Mouse (Mus musculus): ENCODE measurements at regions not wholly inside any gene's neighbourhood (a gene's known extent, or its start where the extent isn't known, plus 50 kb on each side); places are given as distances from the start of the nearest gene placed in this dataset.
"Not testable (repeated sequence)": the region's sequence is repeated elsewhere in the genome, so short reads cannot be mapped to it uniquely, and the experiment has no call there.

GRCm38 (mm10) chr8:37048912-37049692, 55.7 kb downstream of the AI429214 start:
- Histone ChIP-seq H3K4me1 (no peaks in the 10 kb centered on the region), H3K9ac (replicated peaks) (no peak overlapping the region), H3K4me2 (replicated peaks) (no peak overlapping the region), H3K9me3 (no peaks in the 10 kb centered on the region), H3K36me3 (no peaks in the 10 kb centered on the region), H3K4me3 (no peak overlapping the region), H3K27me3 (no peaks in the 10 kb centered on the region), H3K27ac (replicated peaks) (no peak overlapping the region)
- ATAC-seq (ENCODE audit: low FRiP score, low read depth) = no peak
- 88% methylated on average over 5 of the region's 5 CpGs for WGBS

DNA sequence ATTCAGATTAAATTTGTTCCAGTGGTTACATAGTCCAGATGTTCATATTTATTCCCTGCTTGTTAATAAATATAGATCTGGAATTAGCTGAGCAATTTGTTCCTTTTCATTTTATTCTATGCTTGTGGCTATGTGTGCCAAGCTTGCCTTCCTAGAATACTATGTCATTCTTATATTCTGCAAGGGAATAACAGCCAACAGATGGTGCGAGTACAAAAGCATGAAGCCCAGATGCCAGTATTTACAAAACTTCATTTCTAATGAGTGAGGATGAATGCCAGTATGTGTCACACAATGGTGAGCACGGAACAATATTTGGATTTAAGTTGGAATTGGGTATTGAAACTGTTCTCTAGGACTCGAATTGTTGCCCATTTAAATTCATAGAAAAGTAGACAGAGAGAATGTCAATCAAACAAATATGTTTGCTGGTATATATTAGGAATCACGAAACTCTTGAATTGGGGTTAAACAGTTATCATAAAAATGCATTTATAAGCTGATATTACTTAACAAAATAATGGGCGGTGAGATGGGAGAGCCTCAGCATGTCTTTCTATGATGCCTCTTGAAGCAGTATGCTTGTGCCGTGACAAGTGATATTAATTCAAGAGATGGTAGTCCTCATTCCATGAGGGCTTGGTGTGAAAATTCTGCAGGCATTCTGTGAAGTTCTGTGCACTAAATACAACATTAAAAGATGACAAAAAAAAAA, 56.7 kb downstream of the AI429214 start:
- no peaks in the 10 kb centered on the region for H3K4me1 ChIP-seq
- H3K4me2 ChIP-seq (replicated peaks) = no peak overlapping the region
- no peak overlapping the region for H3K9ac ChIP-seq (replicated peaks)
- no peaks in the 10 kb centered on the region for H3K36me3 ChIP-seq
- no peak overlapping the region for H3K4me3 ChIP-seq
- WGBS = 79% methylated on average over 6 of the region's 6 CpGs
- no peak for ATAC-seq (ENCODE audit: low FRiP score, low read depth)
- no peaks in the 10 kb centered on the region for H3K27me3 ChIP-seq
- H3K9me3 ChIP-seq = no peaks in the 10 kb centered on the region
- no peak overlapping the region for H3K27ac ChIP-seq (replicated peaks)

GRCm38 (mm10) chr8:37050684-37051028, 57.3 kb downstream of the AI429214 start:
- Histone ChIP-seq H3K27ac (replicated peaks) (no peak overlapping the region), H3K4me2 (replicated peaks) (no peak overlapping the region), H3K27me3 (no peaks in the 10 kb centered on the region), H3K4me3 (no peak overlapping the region), H3K36me3 (no peaks in the 10 kb centered on the region), H3K4me1 (no peaks in the 10 kb centered on the region), H3K9ac (replicated peaks) (no peak overlapping the region), H3K9me3 (no peaks in the 10 kb centered on the region)
- ATAC-seq (ENCODE audit: low FRiP score, low read depth) = no peak
- 81% methylated on average over 1 of the region's 1 CpGs for WGBS

DNA sequence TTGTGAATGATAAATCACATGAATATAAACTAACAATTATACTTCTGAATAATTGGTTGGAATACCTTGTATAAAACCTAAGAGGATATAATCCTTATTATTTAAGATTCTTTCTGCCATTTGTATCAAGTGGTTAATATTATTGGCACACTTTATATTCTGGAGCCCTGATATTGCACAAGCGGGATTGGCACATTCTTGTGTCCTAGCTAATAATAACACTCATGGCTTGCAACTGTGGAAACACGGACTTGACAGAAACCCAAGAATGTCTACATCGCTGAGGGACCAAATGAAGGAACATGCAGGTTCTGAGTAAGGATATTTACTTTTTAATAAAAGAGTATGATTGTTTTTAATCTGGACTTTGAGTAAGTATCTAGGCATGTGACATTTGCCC, 63.0 kb downstream of the AI429214 start:
- WGBS = 81% methylated on average over 3 of the region's 3 CpGs
- H3K9me3 ChIP-seq = no peaks in the 10 kb centered on the region
- no peak overlapping the region for H3K27ac ChIP-seq (replicated peaks)
- no peaks in the 10 kb centered on the region for H3K27me3 ChIP-seq
- no peaks in the 10 kb centered on the region for H3K4me1 ChIP-seq
- no peak overlapping the region for H3K4me2 ChIP-seq (replicated peaks)
- no peak overlapping the region for H3K9ac ChIP-seq (replicated peaks)
- no peaks in the 10 kb centered on the region for H3K36me3 ChIP-seq
- H3K4me3 ChIP-seq = no peak overlapping the region
- ATAC-seq (ENCODE audit: low FRiP score, low read depth) = no peak

GRCm38 (mm10) chr8:37058390-37058789, 65.0 kb downstream of the AI429214 start:
- no peak overlapping the region for H3K4me3 ChIP-seq
- no peaks in the 10 kb centered on the region for H3K9me3 ChIP-seq
- no peak overlapping the region for H3K9ac ChIP-seq (replicated peaks)
- no peaks in the 10 kb centered on the region for H3K36me3 ChIP-seq
- H3K4me2 ChIP-seq (replicated peaks) = no peak overlapping the region
- no peaks in the 10 kb centered on the region for H3K27me3 ChIP-seq
- H3K27ac ChIP-seq (replicated peaks) = no peak overlapping the region
- no peaks in the 10 kb centered on the region for H3K4me1 ChIP-seq
- ATAC-seq (ENCODE audit: low FRiP score, low read depth) = no peak
- 81% methylated on average over 6 of the region's 6 CpGs for WGBS

GRCm38 (mm10) chr8:37062012-37062944, 68.9 kb downstream of the AI429214 start:
- WGBS = 30% methylated on average over 13 of the region's 13 CpGs
- Histone ChIP-seq H3K4me3 (no peak overlapping the region), H3K4me2 (replicated peaks) (no peak overlapping the region), H3K36me3 (no peaks in the 10 kb centered on the region), H3K9me3 (no peaks in the 10 kb centered on the region), H3K27ac (replicated peaks) (no peak overlapping the region), H3K9ac (replicated peaks) (no peak overlapping the region), H3K4me1 (no peaks in the 10 kb centered on the region), H3K27me3 (no peaks in the 10 kb centered on the region)
- peak; percentile 82 for ATAC-seq (ENCODE audit: low FRiP score, low read depth)

DNA sequence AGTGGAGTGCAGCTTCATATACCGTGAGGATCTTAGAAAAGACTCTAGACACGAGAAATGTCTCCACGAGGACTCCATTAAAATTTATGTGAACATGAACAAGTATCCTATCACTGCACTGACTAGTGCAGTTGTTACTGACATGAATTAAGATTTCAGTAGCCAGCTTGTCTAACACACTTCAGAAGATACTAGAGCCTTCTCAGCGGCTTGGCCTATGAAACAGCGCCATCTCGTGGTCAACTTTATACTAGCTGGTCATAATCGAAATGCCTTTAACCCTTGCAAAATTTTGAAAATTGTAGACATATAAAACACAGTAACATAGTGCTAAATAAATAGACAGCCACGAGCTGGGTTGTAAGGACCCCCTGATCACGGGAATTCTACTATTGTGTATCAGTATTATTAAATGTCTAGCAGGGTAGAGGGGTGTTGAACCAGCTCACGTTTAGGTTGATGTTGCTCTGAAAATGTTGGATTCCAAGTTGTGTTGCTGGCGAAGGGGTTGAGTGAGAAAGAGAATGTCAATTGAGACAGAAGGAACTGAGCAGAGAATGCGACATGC, 70.4 kb downstream of the AI429214 start:
- peak; percentile 76 for ATAC-seq (ENCODE audit: low FRiP score, low read depth)
- Histone ChIP-seq H3K9ac (replicated peaks) (no peak overlapping the region), H3K4me1 (no peaks in the 10 kb centered on the region), H3K36me3 (no peaks in the 10 kb centered on the region), H3K4me2 (replicated peaks) (no peak overlapping the region), H3K27ac (replicated peaks) (no peak overlapping the region), H3K27me3 (no peaks in the 10 kb centered on the region), H3K4me3 (no peak overlapping the region), H3K9me3 (no peaks in the 10 kb centered on the region)
- 23% methylated on average over 12 of the region's 12 CpGs for WGBS

GRCm38 (mm10) chr8:37072905-37073304, 79.5 kb downstream of the AI429214 start:
- no peaks in the 10 kb centered on the region for H3K27me3 ChIP-seq
- H3K9ac ChIP-seq (replicated peaks) = no peak overlapping the region
- no peak overlapping the region for H3K27ac ChIP-seq (replicated peaks)
- no peaks in the 10 kb centered on the region for H3K9me3 ChIP-seq
- H3K4me2 ChIP-seq (replicated peaks) = no peak overlapping the region
- H3K4me3 ChIP-seq = no peak overlapping the region
- no peaks in the 10 kb centered on the region for H3K36me3 ChIP-seq
- WGBS = 29% methylated on average over 2 of the region's 2 CpGs
- H3K4me1 ChIP-seq = no peaks in the 10 kb centered on the region
- no peak for ATAC-seq (ENCODE audit: low FRiP score, low read depth)

- Histone ChIP-seq H3K4me2 (replicated peaks) (no peak overlapping the region), H3K4me1 (no peaks in the 10 kb centered on the region), H3K9ac (replicated peaks) (no peak overlapping the region), H3K4me3 (no peak overlapping the region), H3K9me3 (no peaks in the 10 kb centered on the region), H3K27ac (replicated peaks) (no peak overlapping the region), H3K36me3 (no peaks in the 10 kb centered on the region), H3K27me3 (no peaks in the 10 kb centered on the region)
- 84% methylated on average over 2 of the region's 2 CpGs for WGBS
- no peak for ATAC-seq (ENCODE audit: low FRiP score, low read depth)
Observed at GRCm38 (mm10) chr8:37099727-37100126, 106.3 kb downstream of the AI429214 start.

GRCm38 (mm10) chr8:37112386-37112785, 119.0 kb downstream of the AI429214 start:
- H3K9ac ChIP-seq (replicated peaks); ATAC-seq (ENCODE audit: low FRiP score, low read depth); H3K4me1 ChIP-seq; H3K9me3 ChIP-seq; H3K4me2 ChIP-seq (replicated peaks); H3K36me3 ChIP-seq; H3K27ac ChIP-seq (replicated peaks); H3K4me3 ChIP-seq; H3K27me3 ChIP-seq: not testable (repeated sequence)

GRCm38 (mm10) chr8:37125834-37126233, 132.4 kb downstream of the AI429214 start:
- Histone ChIP-seq H3K9ac (replicated peaks) (no peak overlapping the region), H3K4me3 (no peak overlapping the region), H3K9me3 (0 out of 2 replicates have a peak, but pooled peaks cover 2% of the 10 kb centered on the region), H3K27me3 (no peaks in the 10 kb centered on the region), H3K4me1 (no peaks in the 10 kb centered on the region), H3K36me3 (no peaks in the 10 kb centered on the region), H3K4me2 (replicated peaks) (no peak overlapping the region), H3K27ac (replicated peaks) (no peak overlapping the region)
- no peak for ATAC-seq (ENCODE audit: low FRiP score, low read depth)

DNA sequence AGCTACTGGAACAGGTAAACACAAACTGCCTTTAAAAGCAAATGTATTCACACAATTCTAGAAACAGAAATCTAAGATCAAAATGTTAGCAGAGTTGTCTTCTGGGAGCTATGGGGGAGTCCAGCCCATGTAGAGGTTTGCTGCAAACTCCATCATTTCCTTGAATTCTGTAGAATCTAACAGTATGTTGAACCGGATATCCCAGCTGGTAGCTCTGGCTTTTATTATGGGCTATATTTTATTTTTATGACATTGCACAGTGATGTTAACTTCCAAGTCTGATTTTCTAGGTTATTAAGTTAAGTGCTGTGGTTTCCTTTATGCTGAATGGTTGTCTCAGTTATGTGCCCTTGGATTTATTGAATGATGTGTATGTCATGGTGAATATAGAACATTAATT, 136.3 kb downstream of the AI429214 start:
- H3K27ac ChIP-seq (replicated peaks) = no peak overlapping the region
- ATAC-seq (ENCODE audit: low FRiP score, low read depth) = no peak
- no peaks in the 10 kb centered on the region for H3K27me3 ChIP-seq
- H3K36me3 ChIP-seq = no peaks in the 10 kb centered on the region
- H3K4me2 ChIP-seq (replicated peaks) = no peak overlapping the region
- no peaks in the 10 kb centered on the region for H3K4me1 ChIP-seq
- H3K9ac ChIP-seq (replicated peaks) = no peak overlapping the region
- no peak overlapping the region for H3K4me3 ChIP-seq
- no peaks in the 10 kb centered on the region for H3K9me3 ChIP-seq
- WGBS = 98% methylated on average over 1 of the region's 1 CpGs

All from midbrain, embryonic 12.5 days (tissue).